Mouse (Mus musculus): ENCODE results near the gene Pnma1. TPM values are rescaled to one million over a fixed set of nuclear protein-coding genes. Genes with fewer than 3 reads are reported as not detected.

Gene Pnma1
- polyA plus RNA-seq, 1 experiment: 0.04 TPM

GRCm38 (mm10) chr12:84180090-84180489, 31.8 kb upstream of the Pnma1 start:
- Histone ChIP-seq H3K27me3 (replicated peaks) (no peaks in the 10 kb centered on the region), H3K36me3 (replicated peaks; ENCODE audit: low read length) (peaks cover 32% of the 10 kb centered on the region), H3K4me1 (peaks cover 89% of the 10 kb centered on the region), H3K9me3 (no peaks in the 10 kb centered on the region), H3K4me3 (replicated peaks) (peak overlapping the region; percentile 70)
- TF ChIP-seq FLI1 (IDR thresholded peaks at IDR 0.05; ENCODE audit: low read length) (no peak), GATA1 (IDR thresholded peaks at IDR 0.05; ENCODE audit: borderline replicate concordance, low read length) (no peak)

- no peak for TF ChIP-seq FLI1 (IDR thresholded peaks at IDR 0.05; ENCODE audit: low read length)
- no peak for TF ChIP-seq GATA1 (IDR thresholded peaks at IDR 0.05; ENCODE audit: borderline replicate concordance, low read length)
- Histone ChIP-seq H3K9me3 (no peaks in the 10 kb centered on the region), H3K4me1 (peaks cover 92% of the 10 kb centered on the region), H3K36me3 (replicated peaks; ENCODE audit: low read length) (peaks cover 30% of the 10 kb centered on the region), H3K27me3 (replicated peaks) (no peaks in the 10 kb centered on the region), H3K4me3 (replicated peaks) (peak overlapping the region; percentile 53)
Observed at GRCm38 (mm10) chr12:84178652-84179445, 30.6 kb upstream of the Pnma1 start.

GRCm38 (mm10) chr12:84178052-84178451, 29.8 kb upstream of the Pnma1 start:
- peaks cover 36% of the 10 kb centered on the region for H3K36me3 ChIP-seq (replicated peaks; ENCODE audit: low read length)
- H3K9me3 ChIP-seq: no peaks in the 10 kb centered on the region
- H3K27me3 ChIP-seq (replicated peaks): no peaks in the 10 kb centered on the region
- peaks cover 95% of the 10 kb centered on the region for H3K4me1 ChIP-seq
- H3K4me3 ChIP-seq (replicated peaks): peak overlapping the region; percentile 71
- no peak for TF ChIP-seq FLI1 (IDR thresholded peaks at IDR 0.05; ENCODE audit: low read length)
- no peak for TF ChIP-seq GATA1 (IDR thresholded peaks at IDR 0.05; ENCODE audit: borderline replicate concordance, low read length)

GRCm38 (mm10) chr12:84176886-84177765, 28.8 kb upstream of the Pnma1 start:
- peak overlapping the region; percentile 92 for H3K4me3 ChIP-seq (replicated peaks)

GRCm38 (mm10) chr12:84176126-84176769, 28.0 kb upstream of the Pnma1 start:
- Histone ChIP-seq H3K27me3 (replicated peaks) (no peaks in the 10 kb centered on the region), H3K36me3 (replicated peaks; ENCODE audit: low read length) (peaks cover 44% of the 10 kb centered on the region), H3K4me1 (peaks cover 97% of the 10 kb centered on the region), H3K4me3 (replicated peaks) (peak overlapping the region; percentile 92), H3K9me3 (no peaks in the 10 kb centered on the region)
- TF ChIP-seq FLI1 (IDR thresholded peaks at IDR 0.05; ENCODE audit: low read length) (no peak), GATA1 (IDR thresholded peaks at IDR 0.05; ENCODE audit: borderline replicate concordance, low read length) (no peak)

More at GRCm38 (mm10) chr12:84176886-84177765, 28.8 kb upstream of the Pnma1 start:
- H3K9me3 ChIP-seq: no peaks in the 10 kb centered on the region
- peaks cover 97% of the 10 kb centered on the region for H3K4me1 ChIP-seq
- no peaks in the 10 kb centered on the region for H3K27me3 ChIP-seq (replicated peaks)
- peaks cover 41% of the 10 kb centered on the region for H3K36me3 ChIP-seq (replicated peaks; ENCODE audit: low read length)
- TF ChIP-seq GATA1 (IDR thresholded peaks at IDR 0.05; ENCODE audit: borderline replicate concordance, low read length) (no peak), FLI1 (IDR thresholded peaks at IDR 0.05; ENCODE audit: low read length) (no peak)

GRCm38 (mm10) chr12:84175659-84176061, 27.4 kb upstream of the Pnma1 start:
- TF ChIP-seq FLI1 (IDR thresholded peaks at IDR 0.05; ENCODE audit: low read length) (peak; percentile 84), GATA1 (IDR thresholded peaks at IDR 0.05; ENCODE audit: borderline replicate concordance, low read length) (no peak)
- Histone ChIP-seq H3K27me3 (replicated peaks) (no peaks in the 10 kb centered on the region), H3K4me1 (peaks cover 97% of the 10 kb centered on the region), H3K36me3 (replicated peaks; ENCODE audit: low read length) (peaks cover 46% of the 10 kb centered on the region), H3K4me3 (replicated peaks) (peak overlapping the region; percentile 92), H3K9me3 (no peaks in the 10 kb centered on the region)

GRCm38 (mm10) chr12:84174871-84175270, 26.6 kb upstream of the Pnma1 start:
- H3K36me3 ChIP-seq (replicated peaks; ENCODE audit: low read length): peaks cover 53% of the 10 kb centered on the region
- H3K4me1 ChIP-seq: peaks cover 97% of the 10 kb centered on the region
- no peaks in the 10 kb centered on the region for H3K9me3 ChIP-seq
- peak overlapping the region; percentile 83 for H3K4me3 ChIP-seq (replicated peaks)
- TF ChIP-seq GATA1 (IDR thresholded peaks at IDR 0.05; ENCODE audit: borderline replicate concordance, low read length) (no peak), FLI1 (IDR thresholded peaks at IDR 0.05; ENCODE audit: low read length) (no peak)
- no peaks in the 10 kb centered on the region for H3K27me3 ChIP-seq (replicated peaks)

- no peak for TF ChIP-seq GATA1 (IDR thresholded peaks at IDR 0.05; ENCODE audit: borderline replicate concordance, low read length)
- no peak for TF ChIP-seq FLI1 (IDR thresholded peaks at IDR 0.05; ENCODE audit: low read length)
- Histone ChIP-seq H3K27me3 (replicated peaks) (no peaks in the 10 kb centered on the region), H3K36me3 (replicated peaks; ENCODE audit: low read length) (peaks cover 58% of the 10 kb centered on the region), H3K4me1 (peaks cover 97% of the 10 kb centered on the region), H3K4me3 (replicated peaks) (peak overlapping the region; percentile 83), H3K9me3 (no peaks in the 10 kb centered on the region)
Observed at GRCm38 (mm10) chr12:84174190-84174811, 26.0 kb upstream of the Pnma1 start.

- no peaks in the 10 kb centered on the region for H3K27me3 ChIP-seq (replicated peaks)
- peaks cover 93% of the 10 kb centered on the region for H3K4me1 ChIP-seq
- H3K4me3 ChIP-seq (replicated peaks): peak overlapping the region; percentile 83
- H3K9me3 ChIP-seq: no peaks in the 10 kb centered on the region
- no peak for TF ChIP-seq GATA1 (IDR thresholded peaks at IDR 0.05; ENCODE audit: borderline replicate concordance, low read length)
- no peak for TF ChIP-seq FLI1 (IDR thresholded peaks at IDR 0.05; ENCODE audit: low read length)
- peaks cover 62% of the 10 kb centered on the region for H3K36me3 ChIP-seq (replicated peaks; ENCODE audit: low read length)
Observed at GRCm38 (mm10) chr12:84173309-84173915, 25.1 kb upstream of the Pnma1 start.

All from megakaryocyte, embryonic 14.5 days (primary cell).